Mouse (Mus musculus): ENCODE results near the gene C2cd4c. TPM values are rescaled to one million over a fixed set of nuclear protein-coding genes. Genes with fewer than 3 reads are reported as not detected.

C2cd4c gene
- total RNA-seq, 2 experiments from 2014 or later: not detected

DNA sequence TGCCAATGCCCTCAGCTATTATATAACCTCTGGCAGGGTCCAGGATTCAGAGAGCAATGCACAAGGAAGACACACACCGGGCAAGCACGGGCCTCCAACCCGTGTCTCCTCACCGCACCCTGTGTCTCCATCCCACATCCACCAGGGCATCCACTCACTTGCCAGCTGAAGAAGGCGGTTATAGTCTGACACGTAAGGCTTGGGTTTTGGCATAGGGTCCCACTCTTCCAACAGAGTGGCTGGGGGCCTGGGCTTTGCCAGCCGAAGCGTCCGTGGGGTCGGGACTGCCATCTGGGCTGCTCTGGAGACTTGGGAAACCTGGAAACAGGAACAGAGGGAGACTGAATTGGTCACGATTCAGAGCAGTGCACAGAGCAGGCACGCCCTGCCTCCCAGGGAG is 34.0 kb downstream of the C2cd4c start:
- ATAC-seq (ENCODE audit: poor library complexity, severe bottlenecking): no peak

DNA sequence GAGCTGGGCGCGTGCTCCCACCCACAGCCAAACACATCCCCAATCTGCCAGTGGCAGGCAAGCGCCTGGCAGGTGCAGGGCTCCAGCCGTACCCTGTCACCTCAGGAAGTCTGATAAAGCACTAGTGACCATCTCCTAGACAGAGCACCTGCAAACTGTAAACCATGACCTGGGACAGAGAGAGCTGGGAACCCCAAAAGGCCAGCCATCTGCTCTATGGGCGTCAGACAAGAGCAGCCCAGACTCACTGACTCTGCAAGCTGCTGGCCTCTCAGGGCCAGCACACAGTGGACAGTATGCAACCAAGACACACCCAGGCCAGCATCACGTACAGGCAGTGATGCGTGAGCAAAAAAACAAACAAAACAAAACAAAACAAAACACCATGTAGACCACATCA is 34.9 kb downstream of the C2cd4c start:
- ATAC-seq (ENCODE audit: poor library complexity, severe bottlenecking): no peak

DNA sequence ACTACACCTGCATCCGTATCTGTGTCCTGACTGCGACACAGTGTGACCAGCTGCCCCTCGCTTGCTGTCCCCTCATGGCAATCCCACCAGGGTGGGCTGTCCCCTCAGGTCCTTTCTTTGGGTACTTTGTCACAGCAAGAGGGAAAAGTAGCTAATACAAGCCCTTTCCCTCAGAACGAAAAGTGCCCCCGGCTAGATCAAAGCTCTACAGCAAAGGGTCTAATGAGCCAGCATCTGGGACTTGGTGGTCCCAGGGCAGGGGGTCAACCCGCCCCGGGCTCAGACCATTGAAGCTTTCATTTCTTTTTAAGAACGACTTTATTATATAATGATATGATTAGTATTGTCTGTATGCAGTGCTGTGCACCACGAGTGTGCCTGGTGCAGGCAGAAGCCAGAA is 35.5 kb downstream of the C2cd4c start:
- ATAC-seq (ENCODE audit: poor library complexity, severe bottlenecking): no peak

DNA sequence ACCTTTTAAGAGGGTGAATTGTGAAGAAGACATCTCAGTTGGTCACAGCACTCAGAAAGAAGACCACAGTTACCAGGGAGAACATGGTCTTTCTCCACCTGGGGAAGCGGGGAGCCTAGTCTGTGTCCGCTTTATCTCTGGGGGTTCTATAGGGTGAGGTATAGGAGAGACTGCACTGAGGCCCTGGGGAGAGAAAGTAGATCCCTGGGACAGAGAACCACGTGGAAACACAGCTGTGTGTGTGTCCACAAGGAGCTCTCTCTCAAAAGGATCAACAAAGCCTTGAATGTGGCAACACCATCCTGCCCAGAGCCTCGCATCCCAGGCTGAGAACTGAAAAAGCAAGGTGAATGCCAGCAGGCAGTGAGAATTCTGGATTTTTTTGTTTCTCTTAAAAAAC is 36.4 kb downstream of the C2cd4c start:
- no peak for ATAC-seq (ENCODE audit: poor library complexity, severe bottlenecking)

DNA sequence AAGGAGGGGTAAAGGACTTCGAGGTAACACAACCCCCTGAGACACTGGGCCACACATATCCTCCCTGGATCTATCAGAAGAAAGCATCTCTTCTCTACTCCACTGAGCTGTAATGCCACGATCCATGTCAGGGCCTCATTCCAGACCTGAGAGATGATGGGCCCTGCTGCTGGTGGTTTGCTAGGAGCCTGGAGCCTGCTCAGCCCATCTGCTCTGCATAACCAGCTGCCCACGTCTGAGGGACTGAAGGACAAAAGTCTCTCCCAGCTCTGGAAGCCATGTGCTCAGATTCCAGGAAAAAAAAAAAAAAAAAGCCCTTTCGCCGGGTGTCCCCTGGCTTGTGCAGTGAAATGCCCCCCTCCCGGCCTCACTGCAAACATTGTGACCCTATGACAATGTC is 38.1 kb downstream of the C2cd4c start:
- ATAC-seq (ENCODE audit: poor library complexity, severe bottlenecking): no peak

DNA sequence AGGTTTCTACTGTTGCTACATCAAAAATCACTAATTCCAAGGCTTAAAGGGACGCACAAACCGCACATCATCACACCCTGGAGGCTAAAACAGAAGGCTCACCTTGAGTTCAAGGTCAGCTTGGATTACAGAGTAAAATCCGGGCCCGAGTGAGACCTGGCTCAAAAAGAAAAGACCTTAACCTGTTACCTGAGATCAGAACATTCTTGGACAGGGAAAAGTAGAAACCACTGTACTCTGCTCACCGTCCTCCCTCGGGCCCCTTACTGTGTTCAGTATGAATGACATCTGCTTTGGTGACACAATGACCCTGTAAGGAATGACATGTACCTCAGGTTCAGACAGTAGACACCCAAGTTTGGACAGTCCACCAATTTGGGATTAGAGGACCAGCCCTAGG is 39.0 kb downstream of the C2cd4c start:
- ATAC-seq (ENCODE audit: poor library complexity, severe bottlenecking): no peak

DNA sequence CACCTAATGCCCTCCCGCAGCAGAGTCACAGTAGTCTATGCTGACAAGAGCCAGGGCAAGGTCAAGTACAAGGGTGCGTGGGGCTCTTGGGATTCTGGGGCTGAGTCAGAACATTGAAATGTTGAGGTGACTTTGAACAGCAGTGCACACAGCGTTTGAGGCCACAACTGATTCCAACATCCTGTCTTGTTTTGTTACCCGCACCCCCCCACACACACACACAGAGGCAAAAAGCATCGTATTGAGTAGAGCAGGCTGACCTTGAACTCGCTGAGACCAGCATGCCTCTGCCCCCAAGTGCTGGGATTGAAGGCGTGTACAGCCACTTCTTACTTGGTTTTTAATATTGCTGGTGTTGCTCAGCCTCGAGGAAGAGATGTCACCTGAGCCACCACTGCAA is 39.5 kb downstream of the C2cd4c start:
- ATAC-seq (ENCODE audit: poor library complexity, severe bottlenecking): no peak

DNA sequence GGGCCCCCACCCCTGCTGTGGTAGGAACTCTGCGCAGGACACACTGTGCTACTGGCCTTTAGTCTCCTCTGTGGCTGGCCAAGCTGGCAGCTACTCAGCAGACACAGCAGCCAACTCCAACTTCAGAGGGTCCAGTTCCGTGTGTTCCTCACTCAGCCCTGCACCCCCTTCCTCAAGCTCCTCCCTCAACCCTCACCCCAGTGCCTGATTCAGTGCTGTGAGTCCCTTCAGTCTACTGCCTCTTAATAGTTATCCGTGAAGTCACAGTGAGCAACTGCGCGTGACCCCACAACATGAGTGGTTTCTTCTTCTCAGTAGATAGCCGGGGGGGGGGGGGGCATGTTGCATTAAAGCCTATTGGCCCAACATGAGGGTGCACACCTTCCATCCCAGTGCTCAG is 40.2 kb downstream of the C2cd4c start:
- ATAC-seq (ENCODE audit: poor library complexity, severe bottlenecking): no peak

DNA sequence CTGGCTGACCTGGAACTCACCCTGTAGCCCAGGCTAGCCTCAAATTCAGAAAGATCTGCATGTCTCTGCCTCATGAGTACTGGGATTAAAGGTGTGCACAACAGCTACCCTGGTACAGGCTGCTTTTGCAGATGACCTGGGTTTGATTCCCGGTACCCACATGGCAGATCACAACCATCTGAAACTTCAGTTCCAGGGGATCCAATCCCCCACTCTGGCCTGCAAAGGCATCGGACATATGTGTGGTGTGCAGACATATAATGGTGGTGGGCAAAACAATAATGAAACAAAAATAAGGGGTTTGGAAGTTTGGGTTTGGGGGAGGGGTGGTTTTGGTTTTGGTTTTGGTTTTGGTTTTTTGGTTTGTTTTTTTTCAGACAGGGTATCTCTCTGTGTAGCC is 42.5 kb downstream of the C2cd4c start:
- no peak for ATAC-seq (ENCODE audit: poor library complexity, severe bottlenecking)

DNA sequence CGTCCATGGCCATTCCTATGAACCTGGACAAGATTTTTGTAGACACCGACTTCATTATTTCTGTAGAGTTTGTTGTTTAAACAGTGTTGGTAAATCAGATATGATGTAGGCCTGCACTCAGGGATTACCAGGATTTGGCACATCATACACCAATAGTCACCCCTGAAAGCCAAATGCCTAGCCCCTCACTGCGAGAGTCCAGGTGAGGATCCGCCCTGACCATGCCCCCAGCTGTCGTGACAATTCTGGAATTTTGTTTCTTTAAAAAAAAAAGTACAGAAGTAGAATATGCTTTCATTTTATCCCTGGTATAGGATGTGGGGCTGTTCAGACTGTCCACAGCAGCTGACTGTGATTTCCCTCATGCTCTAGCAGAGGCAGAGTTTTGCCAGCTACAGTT is 43.9 kb downstream of the C2cd4c start:
- ATAC-seq (ENCODE audit: poor library complexity, severe bottlenecking): no peak

DNA sequence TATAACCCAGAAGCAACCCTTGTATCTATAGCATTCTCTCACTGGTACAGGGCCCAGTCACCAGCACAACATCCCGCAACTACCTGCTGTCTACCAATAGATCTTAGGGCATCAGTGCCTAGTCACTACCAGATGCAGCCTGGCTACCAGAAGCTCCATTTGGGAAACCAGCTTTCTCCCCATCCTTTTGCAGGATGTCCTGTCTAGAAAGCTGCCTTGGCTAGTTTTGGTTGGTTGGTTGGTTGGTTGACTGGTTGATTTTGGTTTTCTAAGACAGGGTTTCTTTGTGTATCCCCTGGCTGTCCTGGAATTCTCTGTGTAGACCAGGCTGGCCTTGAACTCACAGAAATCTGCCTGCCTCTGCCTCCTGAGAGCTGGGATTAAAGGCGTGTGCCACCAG is 54.1 kb downstream of the C2cd4c start:
- no peak for ATAC-seq (ENCODE audit: poor library complexity, severe bottlenecking)

DNA sequence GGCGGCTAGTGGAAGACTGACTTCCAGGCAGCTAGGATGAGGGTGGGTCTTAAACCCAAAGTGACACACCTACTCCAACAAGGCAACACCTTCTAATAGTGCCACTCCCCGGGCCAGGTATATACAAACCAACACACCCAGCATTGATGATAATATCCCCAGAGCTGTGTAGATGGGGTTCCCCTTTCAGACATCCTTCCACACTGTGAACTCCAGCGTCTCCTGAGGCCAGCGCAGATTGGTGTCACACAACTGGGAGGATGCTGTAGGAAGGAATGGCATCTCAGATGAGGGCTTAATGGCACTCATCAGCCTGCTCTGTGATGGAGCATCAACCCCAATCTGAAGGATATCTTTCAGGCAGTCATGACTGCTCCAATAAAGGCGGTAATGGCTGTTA is 56.3 kb downstream of the C2cd4c start:
- no peak for ATAC-seq (ENCODE audit: poor library complexity, severe bottlenecking)

DNA sequence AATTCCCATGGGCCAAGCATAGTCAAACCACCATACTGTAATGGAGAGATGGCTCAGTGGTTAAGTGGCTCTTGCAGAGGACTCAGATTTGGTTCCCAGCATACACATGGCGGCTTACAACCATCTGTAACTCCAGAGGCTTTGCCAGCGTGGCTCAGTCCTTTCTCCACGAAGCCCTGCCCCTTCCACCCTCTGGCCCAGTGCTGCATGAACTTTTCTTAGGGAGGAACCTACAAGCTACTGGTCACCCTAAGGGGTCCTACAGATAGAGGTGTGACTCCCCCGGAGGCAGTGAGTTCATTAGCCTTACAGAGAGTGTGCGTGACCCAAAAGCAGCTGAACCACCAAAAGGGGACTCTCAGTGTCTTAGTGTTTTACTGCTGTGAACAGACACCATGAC is 56.9 kb downstream of the C2cd4c start:
- no peak for ATAC-seq (ENCODE audit: poor library complexity, severe bottlenecking)

Other genes starting within 250 kb of the C2cd4c start
- not detected in 2 replicates for gene Vmn2r83, start 145.3 kb downstream of the C2cd4c start, total RNA-seq (2015)
- gene Vmn2r83, start 145.3 kb downstream of the C2cd4c start, total RNA-seq (2017): not detected in 2 replicates
- gene Plpp2, start 80.2 kb downstream of the C2cd4c start, total RNA-seq (2015): 13.5 and 14.7 TPM in 2 replicates
- gene Plpp2, start 80.2 kb downstream of the C2cd4c start, total RNA-seq (2017): 3.9 and 5.1 TPM in 2 replicates
- gene Mier2, start 58.8 kb downstream of the C2cd4c start, total RNA-seq (2015): 5.8 and 7.3 TPM in 2 replicates
- 9.4 and 19.5 TPM in 2 replicates for gene Mier2, start 58.8 kb downstream of the C2cd4c start, total RNA-seq (2017)
- gene Theg, start 26.7 kb downstream of the C2cd4c start, total RNA-seq (2015): not detected in 2 replicates
- not detected in 2 replicates for gene Theg, start 26.7 kb downstream of the C2cd4c start, total RNA-seq (2017)
- gene Shc2, start 23.9 kb upstream of the C2cd4c start, total RNA-seq (2015): not detected in 2 replicates
- not detected in 2 replicates for gene Shc2, start 23.9 kb upstream of the C2cd4c start, total RNA-seq (2017)
- gene Odf3l2, start 31.7 kb upstream of the C2cd4c start, total RNA-seq (2015): not detected in 2 replicates
- gene Odf3l2, start 31.7 kb upstream of the C2cd4c start, total RNA-seq (2017): not detected in 2 replicates
- gene Madcam1, start 50.5 kb upstream of the C2cd4c start, total RNA-seq (2015): not detected in 2 replicates
- gene Madcam1, start 50.5 kb upstream of the C2cd4c start, total RNA-seq (2017): not detected in 2 replicates
- gene Tpgs1, start 55.3 kb upstream of the C2cd4c start, total RNA-seq (2015): 17.5 and 21.0 TPM in 2 replicates
- 8.8 and 21.1 TPM in 2 replicates for gene Tpgs1, start 55.3 kb upstream of the C2cd4c start, total RNA-seq (2017)
- gene Cdc34, start 68.2 kb upstream of the C2cd4c start, total RNA-seq (2015): 52.6 and 53.3 TPM in 2 replicates
- gene Cdc34, start 68.2 kb upstream of the C2cd4c start, total RNA-seq (2017): 70.2 and 100 TPM in 2 replicates
- gene Gzmm, start 75.0 kb upstream of the C2cd4c start, total RNA-seq (2015): 2.0 and 2.4 TPM in 2 replicates
- 0.20 and 0.92 TPM in 2 replicates for gene Gzmm, start 75.0 kb upstream of the C2cd4c start, total RNA-seq (2017)
- gene Bsg, start 90.5 kb upstream of the C2cd4c start, total RNA-seq (2015): 289 and 306 TPM in 2 replicates
- 194 and 196 TPM in 2 replicates for gene Bsg, start 90.5 kb upstream of the C2cd4c start, total RNA-seq (2017)
- gene Hcn2, start 102.6 kb upstream of the C2cd4c start, total RNA-seq (2015): 0.04 TPM in 1 of 2 replicates, not detected in the other
- gene Hcn2, start 102.6 kb upstream of the C2cd4c start, total RNA-seq (2017): not detected in 2 replicates
- gene Polrmt, start 132.6 kb upstream of the C2cd4c start, total RNA-seq (2015): 20.9 and 27.8 TPM in 2 replicates
- gene Polrmt, start 132.6 kb upstream of the C2cd4c start, total RNA-seq (2017): 9.7 and 12.6 TPM in 2 replicates
- not detected in 2 replicates for gene Fgf22, start 141.1 kb upstream of the C2cd4c start, total RNA-seq (2015)
- gene Fgf22, start 141.1 kb upstream of the C2cd4c start, total RNA-seq (2017): not detected in 2 replicates
- gene Rnf126, start 152.9 kb upstream of the C2cd4c start, total RNA-seq (2015): 30.4 and 34.0 TPM in 2 replicates
- gene Rnf126, start 152.9 kb upstream of the C2cd4c start, total RNA-seq (2017): 12.5 and 13.0 TPM in 2 replicates
- gene Fstl3, start 163.2 kb upstream of the C2cd4c start, total RNA-seq (2015): 3.9 and 5.3 TPM in 2 replicates
- 1.7 and 2.7 TPM in 2 replicates for gene Fstl3, start 163.2 kb upstream of the C2cd4c start, total RNA-seq (2017)
- gene Prss57, start 176.9 kb upstream of the C2cd4c start, total RNA-seq (2015): 2.7 and 5.6 TPM in 2 replicates
- 1.2 and 1.8 TPM in 2 replicates for gene Prss57, start 176.9 kb upstream of the C2cd4c start, total RNA-seq (2017)
- gene Palm, start 179.5 kb upstream of the C2cd4c start, total RNA-seq (2015): 39.3 and 42.2 TPM in 2 replicates
- gene Palm, start 179.5 kb upstream of the C2cd4c start, total RNA-seq (2017): 30.2 and 35.5 TPM in 2 replicates
- gene Misp, start 207.0 kb upstream of the C2cd4c start, total RNA-seq (2015): not detected in 2 replicates
- not detected in 2 replicates for gene Misp, start 207.0 kb upstream of the C2cd4c start, total RNA-seq (2017)
- gene Ptbp1, start 240.4 kb upstream of the C2cd4c start, total RNA-seq (2015): 138 and 144 TPM in 2 replicates
- gene Ptbp1, start 240.4 kb upstream of the C2cd4c start, total RNA-seq (2017): 97.9 and 133 TPM in 2 replicates